Mouse (Mus musculus): ENCODE results near the gene Fam53b.

GRCm38 (mm10) chr7:132682336-132682735 is 131.3 kb downstream of the Fam53b start:
- TF ChIP-seq MYOG (IDR thresholded peaks at IDR 0.05; ENCODE audit: control insufficient read depth in 1 of 3, insufficient read depth in 1 of 3, insufficient read length in 2 of 3, low read depth in 2 of 3) (no peak), MAX (IDR thresholded peaks at IDR 0.05; ENCODE audit: low read depth) (no peak), TCF12 (IDR thresholded peaks at IDR 0.05; ENCODE audit: insufficient read depth, poor library complexity, severe bottlenecking) (no peak), USF1 (IDR thresholded peaks at IDR 0.05; ENCODE audit: low read depth) (no peak), POLR2A (IDR thresholded peaks at IDR 0.05; ENCODE audit: insufficient read length, low read depth) (no peak), POLR2AphosphoS2 (IDR thresholded peaks at IDR 0.05; ENCODE audit: insufficient read length, low read depth) (no peak), REST (IDR thresholded peaks at IDR 0.05; ENCODE audit: insufficient read depth, insufficient read length) (no peak), MYOD1 (IDR thresholded peaks at IDR 0.05; ENCODE audit: control insufficient read depth in 1 of 3, insufficient read length in 2 of 3, low read depth in 2 of 3) (no peak), CEBPB (IDR thresholded peaks at IDR 0.05; ENCODE audit: insufficient read depth, poor library complexity, severe bottlenecking) (no peak), E2F4 (IDR thresholded peaks at IDR 0.05; ENCODE audit: insufficient read depth) (no peak)
